Mouse (Mus musculus): Measurements from ENCODE around the gene Uox. TPM values are rescaled to one million over a fixed set of nuclear protein-coding genes. Genes with fewer than 3 reads are reported as not detected.

Gene Uox
- polyA plus RNA-seq, 1 experiment from 2014 or later: 0.11 TPM

- Histone ChIP-seq H3K36me3 (ENCODE audit: control insufficient read depth, insufficient read depth, low read length) (no peaks in the 10 kb centered on the region), H3K4me2 (no peak overlapping the region), H3K27me3 (ENCODE audit: control insufficient read depth, insufficient read depth, low read length) (no peaks in the 10 kb centered on the region), H3K4me1 (ENCODE audit: control insufficient read depth, insufficient read depth, low read length) (no peaks in the 10 kb centered on the region), H3K9me3 (ENCODE audit: control insufficient read depth, low read length) (no peaks in the 10 kb centered on the region), H3K4me3 (ENCODE audit: low read depth, low read length) (no peak overlapping the region), H3K27ac (ENCODE audit: low read depth, low read length) (no peak overlapping the region), H3K9ac (ENCODE audit: low read length) (no peak overlapping the region)
- ATAC-seq (ENCODE audit: low FRiP score) (no peak), DNase-seq (ENCODE audit: low spot score, missing footprints) (no peak)
- 85% methylated on average over 11 of the region's 11 CpGs for WGBS
These were observed 51.7 kb downstream of the Uox start for GRCm38 (mm10) chr3:146621966-146622365.

GRCm38 (mm10) chr3:146625766-146626165, 55.5 kb downstream of the Uox start:
- no peaks in the 10 kb centered on the region for H3K4me1 ChIP-seq (ENCODE audit: control insufficient read depth, insufficient read depth, low read length)

GRCm38 (mm10) chr3:146628227-146628982, 58.2 kb downstream of the Uox start:
- WGBS: 71% methylated on average over 8 of the region's 8 CpGs
- Histone ChIP-seq H3K36me3 (ENCODE audit: control insufficient read depth, insufficient read depth, low read length) (no peaks in the 10 kb centered on the region), H3K4me2 (no peak overlapping the region)

More at GRCm38 (mm10) chr3:146625766-146626165, 55.5 kb downstream of the Uox start:
- Histone ChIP-seq H3K9ac (ENCODE audit: low read length) (no peak overlapping the region), H3K4me3 (ENCODE audit: low read depth, low read length) (no peak overlapping the region), H3K36me3 (ENCODE audit: control insufficient read depth, insufficient read depth, low read length) (no peaks in the 10 kb centered on the region), H3K9me3 (ENCODE audit: control insufficient read depth, low read length) (no peaks in the 10 kb centered on the region), H3K4me2 (no peak overlapping the region), H3K27ac (ENCODE audit: low read depth, low read length) (no peak overlapping the region), H3K27me3 (ENCODE audit: control insufficient read depth, insufficient read depth, low read length) (no peaks in the 10 kb centered on the region)
- no peak for ATAC-seq (ENCODE audit: low FRiP score)
- no peak for DNase-seq (ENCODE audit: low spot score, missing footprints)
- WGBS: 92% methylated on average over 4 of the region's 4 CpGs

DNA sequence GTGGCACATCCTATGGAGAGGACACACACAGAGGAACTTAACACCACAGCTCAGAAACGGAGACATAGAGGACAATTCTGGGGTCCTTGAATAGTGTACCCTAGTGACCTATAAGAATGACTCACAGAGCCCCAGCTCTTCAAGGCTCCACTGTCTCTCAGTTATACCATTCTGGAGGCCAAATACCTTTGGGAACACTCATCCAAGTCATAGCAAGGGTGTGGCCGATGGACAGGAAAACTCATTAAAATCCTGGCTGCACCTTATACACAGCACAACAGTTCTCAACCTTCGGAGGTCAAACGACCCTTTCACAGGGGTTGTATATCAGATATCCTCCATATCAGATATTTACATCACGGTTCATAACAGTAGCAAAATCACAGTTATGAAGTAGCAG, 62.3 kb downstream of the Uox start:
- 89% methylated on average over 5 of the region's 5 CpGs for WGBS

More at GRCm38 (mm10) chr3:146628227-146628982, 58.2 kb downstream of the Uox start:
- DNase-seq (ENCODE audit: low spot score, missing footprints) (no peak), ATAC-seq (ENCODE audit: low FRiP score) (no peak)
- no peak overlapping the region for H3K9ac ChIP-seq (ENCODE audit: low read length)
- no peak overlapping the region for H3K27ac ChIP-seq (ENCODE audit: low read depth, low read length)
- H3K27me3 ChIP-seq (ENCODE audit: control insufficient read depth, insufficient read depth, low read length): no peaks in the 10 kb centered on the region
- H3K4me1 ChIP-seq (ENCODE audit: control insufficient read depth, insufficient read depth, low read length): no peaks in the 10 kb centered on the region
- no peak overlapping the region for H3K4me3 ChIP-seq (ENCODE audit: low read depth, low read length)
- no peaks in the 10 kb centered on the region for H3K9me3 ChIP-seq (ENCODE audit: control insufficient read depth, low read length)

DNA sequence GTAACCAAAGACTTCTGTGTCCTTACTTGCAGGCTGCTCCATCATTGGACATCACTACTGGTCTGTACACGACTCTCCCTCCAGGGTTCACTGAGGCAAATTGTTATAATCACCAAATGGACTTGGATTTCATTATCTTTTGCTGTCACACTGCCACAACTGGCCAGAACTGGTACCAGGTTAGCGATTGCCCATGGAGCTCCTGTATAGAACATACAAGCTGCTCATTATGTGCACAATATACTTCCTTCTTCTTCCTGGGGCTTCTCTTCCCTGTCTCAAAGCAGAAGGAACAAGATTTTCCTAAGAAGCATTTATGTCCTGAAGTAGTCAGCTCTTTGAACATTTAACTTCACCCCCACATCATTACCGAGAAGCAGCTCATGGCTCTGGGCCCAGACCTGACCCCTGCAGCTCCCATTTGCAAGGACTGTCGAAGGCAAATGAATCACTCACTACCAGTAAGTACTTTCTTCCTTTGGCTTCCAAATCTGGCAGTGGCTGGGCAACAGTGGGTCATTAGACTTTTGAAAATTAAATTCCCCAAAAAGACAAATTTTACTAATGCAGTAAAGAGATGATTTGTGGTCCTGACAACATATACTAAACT, 71.7 kb downstream of the Uox start:
- ATAC-seq (ENCODE audit: low FRiP score) (no peak), DNase-seq (ENCODE audit: low spot score, missing footprints) (no peak)
- 69% methylated on average over 4 of the region's 4 CpGs for WGBS
- Histone ChIP-seq H3K4me2 (no peak overlapping the region), H3K4me3 (ENCODE audit: low read depth, low read length) (no peak overlapping the region), H3K36me3 (ENCODE audit: control insufficient read depth, insufficient read depth, low read length) (no peaks in the 10 kb centered on the region), H3K9me3 (ENCODE audit: control insufficient read depth, low read length) (no peaks in the 10 kb centered on the region), H3K27me3 (ENCODE audit: control insufficient read depth, insufficient read depth, low read length) (no peaks in the 10 kb centered on the region), H3K9ac (ENCODE audit: low read length) (no peak overlapping the region), H3K4me1 (ENCODE audit: control insufficient read depth, insufficient read depth, low read length) (no peaks in the 10 kb centered on the region), H3K27ac (ENCODE audit: low read depth, low read length) (no peak overlapping the region)

More for the DNA sequence above, 62.3 kb downstream of the Uox start:
- Histone ChIP-seq H3K9me3 (ENCODE audit: control insufficient read depth, low read length) (no peaks in the 10 kb centered on the region), H3K4me1 (ENCODE audit: control insufficient read depth, insufficient read depth, low read length) (no peaks in the 10 kb centered on the region), H3K27ac (ENCODE audit: low read depth, low read length) (no peak overlapping the region), H3K4me2 (no peak overlapping the region), H3K36me3 (ENCODE audit: control insufficient read depth, insufficient read depth, low read length) (no peaks in the 10 kb centered on the region), H3K9ac (ENCODE audit: low read length) (no peak overlapping the region), H3K27me3 (ENCODE audit: control insufficient read depth, insufficient read depth, low read length) (no peaks in the 10 kb centered on the region), H3K4me3 (ENCODE audit: low read depth, low read length) (no peak overlapping the region)
- DNase-seq (ENCODE audit: low spot score, missing footprints) (no peak), ATAC-seq (ENCODE audit: low FRiP score) (no peak)

- Histone ChIP-seq H3K27me3 (ENCODE audit: control insufficient read depth, insufficient read depth, low read length) (no peaks in the 10 kb centered on the region), H3K4me2 (no peak overlapping the region), H3K4me3 (ENCODE audit: low read depth, low read length) (no peak overlapping the region), H3K9me3 (ENCODE audit: control insufficient read depth, low read length) (no peaks in the 10 kb centered on the region), H3K9ac (ENCODE audit: low read length) (no peak overlapping the region), H3K27ac (ENCODE audit: low read depth, low read length) (no peak overlapping the region), H3K36me3 (ENCODE audit: control insufficient read depth, insufficient read depth, low read length) (no peaks in the 10 kb centered on the region), H3K4me1 (ENCODE audit: control insufficient read depth, insufficient read depth, low read length) (no peaks in the 10 kb centered on the region)
- no peak for DNase-seq (ENCODE audit: low spot score, missing footprints)
- ATAC-seq (ENCODE audit: low FRiP score): no peak
- WGBS: 83% methylated on average over 10 of the region's 10 CpGs
These were observed 79.2 kb downstream of the Uox start for GRCm38 (mm10) chr3:146649311-146649894.

DNA sequence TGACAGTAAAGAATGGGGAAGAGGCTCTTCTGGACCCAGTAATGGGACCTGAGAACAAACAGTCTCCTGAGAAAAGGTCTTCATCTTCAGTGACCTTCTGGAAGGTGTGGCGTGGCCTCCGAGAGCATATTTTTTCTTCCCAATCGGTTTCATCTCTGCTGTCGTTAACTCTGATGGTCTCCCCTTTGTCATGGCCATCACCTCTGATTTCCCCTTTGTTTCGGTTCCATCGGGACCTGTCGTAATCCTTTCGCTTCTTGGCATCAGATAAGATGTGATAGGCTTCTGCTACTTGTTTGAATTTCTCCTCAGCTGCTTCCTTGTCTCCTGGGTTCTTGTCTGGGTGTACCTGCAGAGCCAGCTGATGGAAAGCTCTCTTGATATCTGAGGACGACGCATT, 80.5 kb downstream of the Uox start:
- no peaks in the 10 kb centered on the region for H3K36me3 ChIP-seq (ENCODE audit: control insufficient read depth, insufficient read depth, low read length)
- H3K9me3 ChIP-seq (ENCODE audit: control insufficient read depth, low read length): no peaks in the 10 kb centered on the region
- H3K9ac ChIP-seq (ENCODE audit: low read length): no peak overlapping the region
- DNase-seq (ENCODE audit: low spot score, missing footprints) (no peak), ATAC-seq (ENCODE audit: low FRiP score) (no peak)
- no peak overlapping the region for H3K4me2 ChIP-seq
- no peaks in the 10 kb centered on the region for H3K27me3 ChIP-seq (ENCODE audit: control insufficient read depth, insufficient read depth, low read length)
- H3K4me3 ChIP-seq (ENCODE audit: low read depth, low read length): no peak overlapping the region
- H3K27ac ChIP-seq (ENCODE audit: low read depth, low read length): no peak overlapping the region
- 93% methylated on average over 10 of the region's 10 CpGs for WGBS
- no peaks in the 10 kb centered on the region for H3K4me1 ChIP-seq (ENCODE audit: control insufficient read depth, insufficient read depth, low read length)

GRCm38 (mm10) chr3:146651217-146651616, 81.0 kb downstream of the Uox start, which contains the start of gene 4930503B20Rik:
Gene 4930503B20Rik, minus strand, starts transcription at chr3:146651317.
- no peak within 1 kb of the TSS for H3K27ac ChIP-seq (ENCODE audit: low read depth, low read length)
- ATAC-seq (ENCODE audit: low FRiP score): no peak

DNA sequence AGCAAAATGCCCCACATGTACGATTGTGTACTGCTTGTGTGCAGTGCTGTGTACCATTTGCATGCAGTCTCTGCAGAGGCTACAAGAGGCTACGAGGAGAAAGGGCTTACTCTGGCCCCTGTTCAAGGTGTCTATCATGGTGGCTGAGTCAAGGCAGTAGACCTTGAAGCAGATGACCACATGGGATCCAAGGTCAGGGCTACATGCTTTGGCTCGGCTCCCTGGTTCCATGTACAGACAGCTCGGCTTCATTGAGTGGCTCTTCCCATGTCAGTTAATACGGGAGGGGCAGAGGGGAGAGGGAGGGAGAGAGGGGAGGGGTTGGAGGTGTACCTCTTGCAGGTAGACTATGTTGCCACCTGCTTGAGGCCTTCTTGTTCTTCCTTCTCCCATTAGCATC, 82.2 kb downstream of the Uox start:
- WGBS: 90% methylated on average over 5 of the region's 5 CpGs
- ATAC-seq (ENCODE audit: low FRiP score) (no peak), DNase-seq (ENCODE audit: low spot score, missing footprints) (no peak)
- Histone ChIP-seq H3K4me1 (ENCODE audit: control insufficient read depth, insufficient read depth, low read length) (no peaks in the 10 kb centered on the region), H3K9ac (ENCODE audit: low read length) (no peak overlapping the region), H3K4me3 (ENCODE audit: low read depth, low read length) (no peak overlapping the region), H3K9me3 (ENCODE audit: control insufficient read depth, low read length) (no peaks in the 10 kb centered on the region), H3K27me3 (ENCODE audit: control insufficient read depth, insufficient read depth, low read length) (no peaks in the 10 kb centered on the region), H3K27ac (ENCODE audit: low read depth, low read length) (no peak overlapping the region), H3K36me3 (ENCODE audit: control insufficient read depth, insufficient read depth, low read length) (no peaks in the 10 kb centered on the region), H3K4me2 (no peak overlapping the region)

More at GRCm38 (mm10) chr3:146651217-146651616, 81.0 kb downstream of the Uox start, which contains the start of gene 4930503B20Rik:
- H3K4me3 ChIP-seq (ENCODE audit: low read depth, low read length): no peak within 1 kb of the TSS
- no peaks in the 10 kb centered on the region for H3K36me3 ChIP-seq (ENCODE audit: control insufficient read depth, insufficient read depth, low read length)
- no peaks in the 10 kb centered on the region for H3K27me3 ChIP-seq (ENCODE audit: control insufficient read depth, insufficient read depth, low read length)
- no peak within 1 kb of the TSS for H3K4me2 ChIP-seq
- WGBS: 90% methylated on average over 3 of the region's 3 CpGs
- no peaks in the 10 kb centered on the region for H3K9me3 ChIP-seq (ENCODE audit: control insufficient read depth, low read length)
- no peaks in the 10 kb centered on the region for H3K4me1 ChIP-seq (ENCODE audit: control insufficient read depth, insufficient read depth, low read length)
- no peak within 1 kb of the TSS for H3K9ac ChIP-seq (ENCODE audit: low read length)
- no peak for DNase-seq (ENCODE audit: low spot score, missing footprints)

Measured in midbrain, embryonic 11.5 days (tissue).